Mouse (Mus musculus): Measurements from ENCODE around the gene Omp.

GRCm38 (mm10) chr7:98106272-98106671 is 39.0 kb downstream of the Omp start:
- TF ChIP-seq CTCF (conservative IDR thresholded peaks at IDR 0.05; ENCODE audit: low read length): no peak
- no peak for TF ChIP-seq POU5F1 (IDR thresholded peaks at IDR 0.05; ENCODE audit: borderline replicate concordance, low read length)
